Mouse (Mus musculus): ENCODE data around the gene Oat.

The Oat gene

DNA sequence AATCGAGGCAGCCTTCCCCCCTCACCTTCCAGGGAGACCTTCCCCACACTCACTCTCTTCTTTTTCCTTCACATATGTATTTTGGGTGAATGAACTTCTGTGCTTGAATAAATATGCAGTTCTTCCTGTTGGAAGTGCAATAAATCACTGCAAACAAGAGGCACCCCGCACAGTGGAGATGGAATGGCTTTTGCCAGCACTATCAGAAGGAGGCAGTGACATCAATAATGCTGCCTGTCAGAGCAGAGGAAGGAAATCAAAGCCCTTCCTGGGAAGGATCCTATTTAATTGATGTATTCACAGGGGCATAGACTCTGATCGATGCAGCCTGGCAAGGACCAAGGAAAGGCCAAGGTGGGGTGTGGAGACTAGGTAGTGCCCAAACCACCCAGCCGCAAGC is 33.8 kb downstream of the Oat start:
- no peak for DNase-seq (ENCODE audit: low spot score in 2 of 2)

- no peak for DNase-seq (ENCODE audit: low spot score in 2 of 2)
Observed at GRCm38 (mm10) chr7:132541566-132541965, 34.6 kb downstream of the Oat start.

DNA sequence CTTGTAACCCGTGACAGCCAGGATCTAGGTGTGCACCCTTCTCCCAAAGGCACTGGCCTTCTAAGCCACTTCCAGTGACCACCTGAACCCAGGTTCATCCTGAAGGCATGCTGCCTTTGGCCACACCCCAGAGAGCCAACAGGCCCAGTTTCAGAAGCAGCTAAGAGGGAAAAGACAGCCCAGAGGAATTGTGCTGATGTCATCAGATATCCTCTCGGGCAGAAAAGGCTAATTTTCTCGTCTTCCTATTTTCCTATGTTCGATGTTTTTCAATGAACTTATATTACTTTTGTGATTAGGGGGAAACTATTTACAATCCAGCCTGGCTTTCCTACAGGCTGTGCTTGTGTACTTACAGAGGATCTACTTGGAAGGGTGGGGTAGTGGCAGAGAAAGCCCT is 35.6 kb downstream of the Oat start:
- DNase-seq (ENCODE audit: low spot score in 2 of 2), result no peak

DNA sequence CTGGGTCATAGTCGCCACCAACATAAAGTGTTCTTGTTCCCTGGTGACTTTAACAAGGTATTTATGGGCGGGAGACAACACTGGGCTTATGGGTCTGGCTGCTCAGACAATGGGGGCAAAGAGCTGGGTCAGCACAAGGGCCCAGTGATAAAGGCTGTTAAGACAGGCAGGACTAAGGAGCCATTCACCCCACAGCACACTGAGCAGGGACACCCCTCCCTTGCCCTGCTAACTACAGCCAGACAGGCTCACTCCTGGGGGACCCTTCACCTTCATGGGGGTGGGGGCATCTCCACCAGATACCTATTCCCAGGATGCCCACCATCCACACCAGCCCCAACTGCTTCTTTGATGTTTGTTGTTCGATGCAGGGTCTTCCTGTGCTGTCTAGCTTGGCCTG is 47.0 kb downstream of the Oat start:
- no peak for DNase-seq (ENCODE audit: low spot score in 2 of 2)

- DNase-seq (ENCODE audit: low spot score in 2 of 2), result no peak
Observed at GRCm38 (mm10) chr7:132513419-132513982, 62.7 kb downstream of the Oat start.

DNA sequence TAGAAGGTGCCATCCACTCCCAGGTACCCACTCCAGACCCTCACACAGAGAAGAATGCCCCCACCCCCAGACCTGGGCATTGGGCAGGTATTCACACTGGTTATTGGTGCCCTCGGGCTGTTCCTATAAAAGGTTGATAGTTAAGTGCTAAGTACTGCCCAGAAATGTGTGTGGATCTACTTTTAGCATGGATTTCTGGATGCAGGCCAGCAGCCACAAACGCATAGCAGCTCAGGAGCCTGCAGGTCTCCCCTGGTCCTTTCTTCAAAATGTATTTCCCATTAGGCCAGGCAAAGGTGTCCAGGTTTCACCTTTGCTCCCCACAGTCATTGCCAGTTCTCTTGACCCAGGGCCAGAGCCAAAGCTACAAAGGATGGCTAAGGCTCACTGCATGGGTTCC is 67.1 kb downstream of the Oat start:
- no peak for DNase-seq (ENCODE audit: low spot score in 2 of 2)
